Mouse (Mus musculus) bone marrow, adult 2 months (tissue): ENCODE measurements around the gene Trappc2. TPM values are rescaled to one million over a fixed set of nuclear protein-coding genes. Genes with fewer than 3 reads are reported as not detected.

Experiments used
- H3K27ac ChIP-seq: fragments of 200-500 bp; 2 replicates; pipeline ENCODE4 v1.5.1; 2012; ENCODE audit warnings: low read depth, mild to moderate bottlenecking, control low read depth, inconsistent platforms, low read length; ENCODE audit not compliant: control insufficient read depth, poor library complexity, insufficient read depth
- H3K4me1 ChIP-seq: fragments of 200-500 bp; 2 replicates; pipeline ENCODE4 v1.6.1; 2011; ENCODE audit warnings: low read length; ENCODE audit not compliant: control insufficient read depth, insufficient read depth
- H3K4me3 ChIP-seq: fragments of 200-500 bp; replicated peaks from 2 replicates; pipeline ENCODE3; 2011; ENCODE audit warnings: mild to moderate bottlenecking, low read depth, low read length, control low read depth; ENCODE audit not compliant: control insufficient read depth
- CTCF ChIP-seq: fragments of 200-500 bp; IDR thresholded peaks from 2 replicates; pipeline ENCODE4 v1.5.1; 2011; ENCODE audit warnings: low read length, control low read depth; ENCODE audit not compliant: control insufficient read depth, insufficient read depth
- POLR2A ChIP-seq: fragments of 200-500 bp; IDR thresholded peaks from 2 replicates; pipeline ENCODE4 v1.6.1; 2011; ENCODE audit warnings: low read depth, mild to moderate bottlenecking, control low read depth, low read length, borderline replicate concordance; ENCODE audit not compliant: control insufficient read depth
- WGBS: fragments of 180-500 bp; shearing (Covaris S2); methylation state at CpG from one replicate; pipeline ENCODE4 v1.1.7; 2018; 5-methylcytosine and 5-hydroxymethylcytosine counted together
- polyA plus RNA-seq: library from polyadenylated mRNA; stranded (reverse); fragments of >200 nt; gene quantifications from 2 replicates; pipeline ENCODE4 v1.2.4, GENCODE M21; 2011; ENCODE audit warnings: low replicate concordance; ENCODE audit not compliant: missing spikeins, insufficient read depth, insufficient read length

Trappc2 gene
- polyA plus RNA-seq, 1 experiment, result 7.6 TPM

DNA sequence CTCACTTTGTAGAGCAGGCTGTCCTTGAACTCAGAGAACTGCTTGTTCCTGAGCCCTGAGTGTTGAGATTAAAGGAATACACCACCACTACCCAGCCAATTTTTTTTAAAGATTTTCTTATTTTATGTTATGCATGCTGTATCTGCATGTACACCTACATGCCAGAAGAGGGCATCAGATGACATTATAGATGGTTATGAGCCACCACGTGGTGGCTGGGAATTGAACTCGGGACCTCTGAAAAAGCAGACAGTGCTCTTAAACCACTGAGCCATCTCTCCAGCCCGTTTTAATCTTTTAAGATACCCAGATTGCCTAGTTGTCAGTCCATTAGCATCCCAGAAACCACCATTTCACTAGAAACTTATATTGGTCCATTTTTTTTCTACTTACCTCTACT is 14.0 kb downstream of the Trappc2 start:
- H3K4me3 ChIP-seq, result no peak overlapping the region
- TF ChIP-seq POLR2A, result no peak
- TF ChIP-seq CTCF, result no peak
- H3K4me1 ChIP-seq, result no peaks in the 10 kb centered on the region; the same call in 1 of the 2 replicates
- no peak overlapping the region for H3K27ac ChIP-seq
- 70% methylated on average over 3 of the region's 3 CpGs for WGBS

- 65% methylated on average over 1 of the region's 1 CpGs for WGBS
- no peak overlapping the region for H3K4me3 ChIP-seq
- TF ChIP-seq CTCF (no peak), POLR2A (no peak)
- no peak overlapping the region for H3K27ac ChIP-seq
- H3K4me1 ChIP-seq, result no peaks in the 10 kb centered on the region; the same call in 1 of the 2 replicates
Measured at GRCm38 (mm10) chrX:166455525-166455924, 15.2 kb downstream of the Trappc2 start.

GRCm38 (mm10) chrX:166468321-166468720 is 27.9 kb downstream of the Trappc2 start:
- Histone ChIP-seq H3K4me1 (peaks cover 2% of the 10 kb centered on the region; the same call in 1 of the 2 replicates), H3K27ac (no peak overlapping the region), H3K4me3 (no peak overlapping the region)
- 79% methylated on average over 7 of the region's 7 CpGs for WGBS
- TF ChIP-seq CTCF, result no peak
- no peak for TF ChIP-seq POLR2A

DNA sequence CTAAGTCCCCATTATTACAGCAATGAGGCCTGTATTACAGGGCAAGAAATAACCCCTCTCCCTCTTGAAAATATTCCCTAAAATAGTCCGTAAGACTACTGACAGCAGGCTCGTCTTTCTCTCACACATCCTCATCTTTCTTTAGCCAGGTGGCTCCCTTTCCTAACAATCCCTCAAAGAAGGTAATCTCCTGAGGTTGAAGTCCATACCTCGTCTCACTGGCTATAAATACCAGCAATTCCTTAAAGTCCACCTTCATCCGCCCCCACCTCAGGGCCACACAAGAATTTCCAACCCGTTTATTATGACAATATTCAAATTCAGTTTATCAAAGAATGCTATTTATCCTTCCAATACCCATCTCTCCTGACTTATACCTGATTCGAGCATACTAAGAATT is 32.2 kb downstream of the Trappc2 start:
- Histone ChIP-seq H3K27ac (no peak overlapping the region), H3K4me1 (peaks cover 2% of the 10 kb centered on the region; the same call in 1 of the 2 replicates), H3K4me3 (no peak overlapping the region)
- no peak for TF ChIP-seq CTCF
- TF ChIP-seq POLR2A, result no peak
- 82% methylated on average over 6 of the region's 6 CpGs for WGBS

- 70% methylated on average over 6 of the region's 6 CpGs for WGBS
- no peak overlapping the region for H3K27ac ChIP-seq
- no peaks in the 10 kb centered on the region; the same call in 1 of the 2 replicates for H3K4me1 ChIP-seq
- no peak for TF ChIP-seq CTCF
- TF ChIP-seq POLR2A, result no peak
- H3K4me3 ChIP-seq, result no peak overlapping the region
Measured at GRCm38 (mm10) chrX:166477393-166477792, 37.0 kb downstream of the Trappc2 start.

- Histone ChIP-seq H3K4me1 (no peaks in the 10 kb centered on the region; the same call in 1 of the 2 replicates), H3K4me3 (peak overlapping the region; percentile 90), H3K27ac (peak overlapping the region; percentile 62; the same call in 1 of the 2 replicates)
- 15% methylated on average over 28 of the region's 28 CpGs for WGBS
- no peak for TF ChIP-seq CTCF
- no peak for TF ChIP-seq POLR2A
Measured at GRCm38 (mm10) chrX:166478631-166479364, 38.4 kb downstream of the Trappc2 start.

DNA sequence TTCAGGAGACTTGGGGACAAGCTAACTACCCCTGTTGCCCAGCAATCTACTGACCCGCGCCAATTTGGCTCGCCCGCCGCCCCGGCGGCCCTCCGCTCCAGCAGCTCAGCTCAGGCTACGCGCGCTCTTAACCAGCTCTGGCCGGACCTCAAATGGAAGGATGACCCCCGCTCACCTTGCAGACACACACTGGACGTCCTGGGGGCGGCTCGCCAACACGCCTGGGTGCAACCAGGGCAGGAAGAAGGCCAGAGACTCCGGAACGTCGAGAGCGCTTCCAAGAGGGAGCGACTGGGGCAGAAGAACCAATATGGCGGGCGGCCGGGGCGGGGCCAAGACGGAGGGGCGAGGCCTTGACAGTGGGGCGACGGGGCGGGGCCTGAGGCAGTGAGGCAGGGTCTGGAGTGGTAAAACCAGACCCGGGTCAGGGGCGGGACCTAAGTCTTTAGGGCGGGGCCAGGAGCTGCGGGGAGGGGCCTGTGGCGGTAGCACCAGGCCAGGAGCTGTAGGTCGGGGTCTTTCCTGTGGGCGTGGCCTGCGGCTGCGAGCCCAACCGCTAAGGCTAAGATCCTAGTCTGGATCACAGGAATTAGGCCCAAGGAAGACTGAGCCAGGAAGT is 39.1 kb downstream of the Trappc2 start, which contains the start of gene Rab9:
Rab9 (minus strand) TSS at position 503 of the 619 bp plus-strand sequence.
- H3K4me1 ChIP-seq, result no peaks in the 10 kb centered on the region; the same call in 1 of the 2 replicates
- 9% methylated on average over 41 of the region's 41 CpGs for WGBS
- peak within 1 kb of the TSS; percentile 62 for H3K27ac ChIP-seq
- TF ChIP-seq POLR2A, result no peak; the same call in 1 of the 2 replicates
- no peak for TF ChIP-seq CTCF
- peak within 1 kb of the TSS; percentile 90 for H3K4me3 ChIP-seq

DNA sequence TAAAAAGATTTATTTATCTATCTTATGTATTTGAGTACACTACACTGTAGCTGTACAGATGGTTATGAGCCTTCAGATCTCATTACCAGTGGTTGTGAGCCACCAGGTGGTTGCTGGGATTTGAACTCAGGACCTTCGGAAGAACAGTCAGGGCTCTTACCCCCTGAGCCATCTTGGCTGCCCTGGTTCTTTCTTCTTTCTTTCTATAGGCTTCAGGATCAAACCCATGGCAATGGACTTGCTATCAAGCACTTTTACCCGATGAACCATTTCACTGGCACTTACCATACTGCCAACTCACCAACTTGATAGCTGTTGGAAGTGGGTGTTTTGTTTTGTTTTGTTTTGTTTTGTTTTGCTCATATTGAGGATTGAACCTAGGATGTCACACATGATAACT is 54.7 kb downstream of the Trappc2 start:
- Histone ChIP-seq H3K27ac (no peak overlapping the region), H3K4me3 (no peak overlapping the region), H3K4me1 (no peaks in the 10 kb centered on the region; the same call in 1 of the 2 replicates)
- 80% methylated on average over 2 of the region's 2 CpGs for WGBS
- TF ChIP-seq CTCF (no peak), POLR2A (no peak)
